Mouse (Mus musculus): ENCODE results near the gene Pom121l12.

Pom121l12 gene

GRCm38 (mm10) chr11:14598976-14599375, at the start of gene Pom121l12:
Gene Pom121l12 (plus strand): TSS chr11:14599276.
- no peak for DNase-seq (ENCODE audit: low read depth, low spot score)

- peak; percentile 15 for DNase-seq (ENCODE audit: low read depth, low spot score)
These were observed 12.8 kb downstream of the Pom121l12 start for GRCm38 (mm10) chr11:14611859-14612258.

Measured in brain, adult 2 months (tissue).